Mouse (Mus musculus) lung, postnatal 0 days (tissue): ENCODE data around the gene Cnga2.

ENCODE experiments used
- CTCF ChIP-seq: IDR thresholded peaks from 2 replicates; pipeline ENCODE4 v1.5.1; 2016; ENCODE audit warnings: antibody characterized with exemption, mild to moderate bottlenecking
- EP300 ChIP-seq: IDR thresholded peaks from 2 replicates; pipeline ENCODE4 v1.6.1; 2016; ENCODE audit warnings: antibody characterized with exemption, mild to moderate bottlenecking, control low read depth

- TF ChIP-seq CTCF: no peak
- TF ChIP-seq EP300: no peak
These were observed 19.0 kb upstream of the Cnga2 start, which contains the start of gene Fate1 for GRCm38 (mm10) chrX:71972686-71973085.
